Mouse (Mus musculus) spleen, adult 2 months (tissue): Measurements from ENCODE around the gene Hk1.

ENCODE experiments used
- CTCF ChIP-seq: fragments of 200-500 bp; IDR thresholded peaks from 2 replicates; pipeline ENCODE4 v1.5.1; 2011; ENCODE audit warnings: mild to moderate bottlenecking, inconsistent platforms; ENCODE audit not compliant: insufficient read depth, insufficient read length, insufficient replicate concordance; ENCODE audit errors: extremely low read depth
- POLR2A ChIP-seq: fragments of 200-500 bp; IDR thresholded peaks from 2 replicates; pipeline ENCODE4 v1.6.1; 2011; ENCODE audit warnings: low read depth, low read length, inconsistent platforms

- TF ChIP-seq CTCF (no peak), POLR2A (no peak)
Observed at GRCm38 (mm10) chr10:62338176-62338575, 41.5 kb downstream of the Hk1 start.
